Mouse (Mus musculus) common myeloid progenitor, adult 5-6 weeks (primary cell): ENCODE results near the gene Slc25a44. TPM values are rescaled to one million over a fixed set of nuclear protein-coding genes. Genes with fewer than 3 reads are reported as not detected.
"Not testable (repeated sequence)": the region's sequence is repeated elsewhere in the genome, so short reads cannot be mapped to it uniquely, and the experiment has no call there.

Source experiments
- ATAC-seq: replicated peaks from 2 replicates; pipeline ENCODE4 v1.8.0; 2016; ENCODE audit warnings: low read depth, mild to moderate bottlenecking, moderate TSS enrichment, inconsistent platforms; ENCODE audit not compliant: poor library complexity, severe bottlenecking
- total RNA-seq: library from RNA; stranded (forward); fragments of 200-1000, 187-1606 nt; gene quantifications from 2 replicates; pipeline ENCODE4 v1.2.3, GENCODE M21; 2017

The Slc25a44 gene
- total RNA-seq, 1 experiment from 2014 or later = 16.8 TPM

DNA sequence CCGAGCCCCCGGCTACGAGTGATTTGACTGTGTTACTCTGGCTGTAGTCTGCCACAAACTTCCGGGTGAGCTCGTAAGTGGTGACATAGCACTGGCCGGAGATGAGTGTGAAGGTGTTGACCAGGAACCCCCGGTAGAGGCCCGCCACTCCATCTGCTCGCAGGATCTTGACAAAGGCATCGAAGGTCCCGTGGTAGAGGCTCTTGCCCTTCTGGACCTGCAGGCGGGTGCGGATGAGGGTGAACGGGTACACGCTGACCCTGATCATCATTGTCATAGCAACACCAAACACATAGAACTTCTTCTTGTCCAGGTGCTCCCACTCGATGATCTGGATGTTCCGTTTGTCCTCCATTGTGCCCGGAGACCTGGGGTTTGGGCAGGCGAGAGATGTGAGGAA is 4.2 kb downstream of the Slc25a44 start:
- ATAC-seq = no peak

DNA sequence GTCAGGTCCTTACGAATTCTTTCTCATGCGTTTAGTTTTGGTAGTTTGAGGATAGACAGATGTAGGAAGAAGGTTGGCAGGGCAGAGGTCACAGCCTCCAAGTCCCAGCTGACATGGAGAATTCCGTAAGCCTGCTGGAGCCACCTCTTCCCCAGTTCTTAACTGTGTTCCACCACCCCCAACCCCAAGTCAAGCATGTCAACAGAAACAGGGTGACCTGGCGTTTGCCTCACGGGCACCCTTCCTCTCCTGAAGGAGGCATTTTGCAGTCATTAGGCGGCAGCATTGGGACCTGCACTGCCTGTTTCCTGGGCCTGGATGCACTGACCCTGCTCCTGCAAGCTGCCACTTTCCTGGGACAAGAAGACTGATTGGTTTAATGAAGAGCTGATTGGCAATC is 6.9 kb downstream of the Slc25a44 start:
- ATAC-seq = no peak

DNA sequence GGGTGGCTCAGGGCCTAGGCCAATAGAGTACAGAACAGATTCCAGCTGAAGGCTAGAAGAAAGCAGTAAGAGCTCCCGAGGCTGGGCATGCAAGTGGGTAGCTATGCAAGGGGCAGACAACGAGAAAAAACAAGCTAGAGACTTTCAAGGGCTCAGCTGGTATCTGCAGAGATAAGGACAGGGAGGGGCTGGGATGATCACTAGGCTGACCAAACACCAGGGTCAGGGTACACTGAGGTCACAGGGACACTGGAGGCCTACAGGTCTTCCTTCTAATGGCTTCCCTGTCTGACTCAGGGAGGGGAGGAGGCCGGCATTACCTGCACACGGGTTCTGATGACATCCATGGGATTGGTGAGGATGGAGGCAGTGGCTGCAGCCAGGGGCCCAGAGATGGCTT is 9.3 kb downstream of the Slc25a44 start:
- ATAC-seq = no peak

DNA sequence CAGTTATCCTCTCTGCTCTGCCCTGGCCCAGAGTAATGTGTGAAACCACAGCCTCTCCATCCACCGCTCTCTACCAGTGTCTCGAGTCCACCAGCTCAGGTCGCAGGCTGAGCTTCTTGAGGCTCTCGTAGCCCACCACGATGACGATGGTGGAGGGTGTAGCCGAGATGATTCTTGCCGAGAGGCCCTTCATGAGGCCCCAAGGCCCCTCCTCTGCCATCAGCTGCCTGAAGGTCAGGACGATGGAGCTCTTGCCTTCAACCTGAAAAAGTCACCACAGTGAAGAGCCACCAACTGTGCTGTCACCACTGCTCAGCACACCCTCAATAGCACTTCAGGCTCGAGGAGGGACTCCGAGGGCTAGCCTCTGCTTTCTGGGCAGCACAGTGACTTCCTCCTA is 12.3 kb downstream of the Slc25a44 start:
- no peak for ATAC-seq

DNA sequence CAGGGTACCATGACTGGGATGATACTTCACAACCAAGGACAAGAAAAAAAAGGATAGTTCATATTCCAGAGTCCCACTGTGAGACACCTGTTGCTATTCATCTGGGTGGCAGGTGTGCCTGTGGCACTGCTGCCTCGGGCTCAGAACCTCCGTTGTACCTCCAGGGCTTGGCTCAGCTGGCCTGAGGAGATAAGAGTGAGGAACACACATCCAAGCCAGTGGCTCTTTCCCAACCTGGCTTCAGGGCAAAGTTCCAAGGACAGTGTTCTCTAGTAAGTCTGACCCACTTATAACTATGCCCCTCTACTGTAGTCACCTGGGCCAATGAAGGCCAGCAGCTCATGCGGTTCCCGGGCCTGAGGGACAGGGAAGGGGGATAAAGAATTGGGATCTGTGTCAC is 13.3 kb downstream of the Slc25a44 start:
- no peak for ATAC-seq

DNA sequence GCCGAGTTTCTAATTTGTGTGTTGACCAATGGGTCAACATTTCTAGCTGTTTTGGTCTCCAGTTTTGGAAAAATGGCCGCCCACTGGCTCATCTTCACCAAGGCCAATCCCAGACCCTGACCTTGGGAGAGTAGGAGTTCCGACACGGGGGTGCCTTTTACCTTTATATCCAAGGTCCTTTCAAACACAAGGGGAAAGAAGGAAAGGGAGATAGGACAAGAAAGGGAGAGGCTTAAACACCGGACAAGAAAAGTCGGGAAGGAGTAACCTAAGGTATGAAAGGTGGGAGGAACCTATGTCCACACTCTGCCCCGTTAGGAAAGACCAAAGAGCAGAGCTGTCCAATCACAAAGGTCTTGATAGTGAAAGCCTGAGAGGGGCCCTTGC is 14.3 kb downstream of the Slc25a44 start:
- ATAC-seq = no peak

DNA sequence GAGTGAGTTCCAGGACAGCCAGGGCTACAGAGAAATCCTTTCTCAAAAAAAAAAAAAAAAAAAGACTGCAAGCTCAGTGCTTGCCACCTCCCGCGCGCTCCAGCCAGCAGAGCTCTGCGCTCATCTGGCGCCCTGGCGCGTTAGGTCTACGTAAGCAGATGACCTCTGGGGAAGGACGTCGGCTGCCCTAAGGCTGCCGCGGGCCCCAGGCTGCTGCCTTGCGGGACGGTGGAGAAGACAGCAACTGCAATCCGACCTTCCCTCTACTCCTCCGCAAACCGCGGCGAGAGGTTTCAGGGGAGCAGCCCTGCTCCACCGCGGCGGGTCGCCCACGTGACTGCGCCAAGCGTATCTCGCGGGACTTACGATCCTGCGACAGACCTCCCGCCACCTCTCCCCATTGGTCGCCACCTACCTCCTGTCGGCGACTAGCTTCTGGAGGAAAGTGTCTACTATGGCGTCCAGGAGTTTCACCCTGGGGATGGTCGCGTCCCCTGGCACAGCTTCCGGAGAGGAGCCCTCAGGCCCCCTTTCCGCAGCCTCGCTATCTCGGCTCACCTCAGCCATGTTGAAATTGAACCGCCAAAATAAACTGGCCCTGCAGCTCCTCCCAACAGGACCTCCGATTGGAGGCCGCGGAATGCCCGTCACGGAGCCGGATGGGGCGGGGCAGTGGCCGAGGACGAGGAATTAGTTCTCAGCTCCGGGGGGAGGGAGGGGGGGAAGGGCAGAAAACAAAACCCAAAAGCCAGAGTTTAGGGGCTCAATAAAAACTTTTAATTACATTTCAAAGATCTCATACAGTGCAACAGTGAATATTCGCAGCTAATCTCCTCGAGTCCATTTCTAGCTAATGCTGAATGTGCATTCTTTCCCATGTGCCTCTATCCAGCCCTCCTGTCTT is 14.9 kb downstream of the Slc25a44 start, which contains the start of gene Pmf1:
Gene Pmf1 (minus strand): TSS at position 591 of the 904 bp plus-strand sequence.
- peak; percentile 93 for ATAC-seq

DNA sequence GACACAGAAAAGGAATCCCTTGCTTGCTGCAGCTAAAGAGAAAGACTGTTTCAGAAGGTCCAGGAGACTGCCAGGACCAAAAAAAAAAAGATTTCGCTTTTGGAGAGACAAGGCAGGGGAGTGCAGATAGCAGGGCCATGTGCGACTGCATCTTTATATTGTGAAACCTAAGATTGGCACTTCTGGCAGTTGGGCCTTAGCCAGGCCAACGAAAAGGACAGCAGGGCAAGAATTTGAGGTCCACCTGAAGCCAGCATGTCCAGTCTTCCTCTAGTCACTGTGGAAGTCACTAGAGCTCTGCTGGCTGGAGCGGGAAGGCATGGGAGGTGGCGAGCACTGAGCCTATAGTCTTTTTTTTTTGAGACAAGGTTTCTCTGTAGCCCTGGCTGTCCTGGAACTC is 16.0 kb downstream of the Slc25a44 start:
- no peak for ATAC-seq

DNA sequence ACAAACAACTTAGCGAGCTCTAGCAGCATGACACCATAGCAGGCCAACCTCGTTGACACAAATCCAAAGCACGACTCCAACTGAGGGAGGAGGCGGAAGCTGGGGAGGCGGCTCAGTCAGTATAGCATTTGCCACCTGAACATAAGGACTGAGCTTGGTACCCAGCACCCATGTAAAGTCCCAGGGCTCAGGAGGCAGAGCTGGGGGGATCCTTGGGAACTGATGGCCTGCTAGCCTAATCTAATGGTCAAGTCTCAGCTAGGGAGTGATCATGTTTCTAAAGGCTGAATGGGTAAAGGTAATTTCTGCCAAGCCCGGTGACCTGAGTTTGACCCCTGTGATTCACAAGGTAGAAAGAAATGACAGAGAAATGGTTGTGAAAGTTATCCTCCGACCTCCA is 17.4 kb downstream of the Slc25a44 start:
- no peak for ATAC-seq

DNA sequence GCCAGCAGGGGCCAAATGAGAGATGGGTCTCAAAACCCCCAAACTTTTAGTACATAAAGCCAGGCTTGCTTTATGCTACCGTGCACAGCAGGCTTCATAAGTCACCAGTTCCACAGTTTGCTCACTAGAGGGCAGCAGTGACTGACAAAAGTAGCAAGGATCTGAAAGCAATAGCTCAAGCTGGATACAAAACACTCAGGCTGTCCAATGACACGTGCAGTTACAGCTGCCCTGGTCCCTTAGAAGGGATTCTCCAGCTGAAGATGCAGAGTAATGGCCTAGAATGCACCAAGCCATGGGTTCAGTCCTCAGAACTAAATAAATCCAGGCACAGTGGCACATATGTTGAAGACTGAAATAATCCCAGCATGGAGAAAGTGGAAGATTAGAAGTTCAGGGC is 17.8 kb downstream of the Slc25a44 start:
- peak; percentile 48 for ATAC-seq

DNA sequence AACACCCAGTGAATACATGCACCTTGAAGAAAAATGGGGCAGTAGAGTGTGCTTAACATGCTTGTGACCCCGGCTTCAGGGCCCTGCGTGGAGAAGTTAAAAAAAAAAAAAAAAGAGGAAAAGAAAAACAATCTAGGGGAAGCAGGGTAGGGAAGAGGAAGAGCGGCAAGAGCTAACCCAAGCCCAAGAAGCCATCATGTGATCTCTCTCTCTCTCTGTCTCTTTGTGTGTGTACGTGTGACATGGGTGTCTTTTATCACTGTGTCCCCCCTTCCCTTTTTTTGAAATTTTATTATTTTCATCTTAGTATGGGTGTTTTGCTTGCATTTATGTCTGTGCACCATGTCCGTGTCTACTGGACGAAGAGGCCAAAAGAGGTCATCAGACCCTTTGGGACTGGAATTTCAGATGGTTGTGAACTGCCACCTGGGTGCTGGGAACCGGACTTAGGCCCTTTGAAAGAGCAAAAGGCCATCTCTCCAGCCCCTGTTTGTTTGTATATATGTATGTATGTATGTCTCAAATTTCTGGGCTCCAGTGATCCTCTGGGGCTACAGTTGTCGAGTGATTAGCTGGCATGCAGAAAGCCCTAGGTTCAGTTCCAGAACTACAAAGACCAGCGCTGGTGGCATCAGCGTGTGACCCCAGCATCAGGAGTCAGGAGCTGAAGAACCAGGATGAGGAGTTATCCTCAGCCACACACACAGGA is 21.3 kb downstream of the Slc25a44 start:
- ATAC-seq = no peak

DNA sequence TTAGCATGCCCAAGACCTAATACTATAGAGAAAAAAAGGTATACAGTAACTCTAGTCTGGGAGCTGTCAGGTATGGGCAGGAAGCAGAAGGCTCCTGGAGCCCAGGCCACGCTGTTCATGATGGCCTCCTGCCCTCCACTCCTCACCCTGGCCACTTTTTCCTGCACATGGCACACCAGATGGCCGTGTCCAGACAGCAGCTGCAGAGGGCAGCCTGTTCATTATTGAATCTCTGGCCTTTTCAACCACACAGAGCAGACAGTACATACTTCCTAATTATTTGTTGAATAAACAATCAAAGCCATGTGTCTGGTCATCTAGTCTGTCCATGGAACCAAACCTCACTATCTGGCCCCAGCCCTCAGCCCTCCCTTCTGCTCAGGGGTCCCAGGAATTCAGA is 26.3 kb downstream of the Slc25a44 start:
- ATAC-seq = no peak

DNA sequence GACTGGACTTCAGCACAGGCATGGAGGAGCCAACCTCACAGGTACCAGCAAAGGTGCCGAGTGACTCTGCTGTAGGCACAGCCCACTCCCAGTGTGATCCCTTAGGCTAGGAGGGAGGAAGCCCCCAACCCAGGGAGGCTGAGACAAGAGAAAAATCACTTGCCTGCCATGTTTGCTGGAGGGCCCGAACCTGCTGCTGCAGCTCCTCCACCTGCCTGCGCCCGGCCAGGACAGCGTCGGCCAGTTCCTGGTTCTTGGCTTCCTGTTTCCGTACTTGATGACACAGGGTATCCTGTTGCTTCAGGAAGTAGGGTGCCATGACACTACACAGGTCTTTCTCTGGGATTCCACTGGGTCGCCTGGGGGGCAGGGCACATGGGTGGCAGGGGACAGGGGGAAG is 29.2 kb downstream of the Slc25a44 start:
- no peak for ATAC-seq

DNA sequence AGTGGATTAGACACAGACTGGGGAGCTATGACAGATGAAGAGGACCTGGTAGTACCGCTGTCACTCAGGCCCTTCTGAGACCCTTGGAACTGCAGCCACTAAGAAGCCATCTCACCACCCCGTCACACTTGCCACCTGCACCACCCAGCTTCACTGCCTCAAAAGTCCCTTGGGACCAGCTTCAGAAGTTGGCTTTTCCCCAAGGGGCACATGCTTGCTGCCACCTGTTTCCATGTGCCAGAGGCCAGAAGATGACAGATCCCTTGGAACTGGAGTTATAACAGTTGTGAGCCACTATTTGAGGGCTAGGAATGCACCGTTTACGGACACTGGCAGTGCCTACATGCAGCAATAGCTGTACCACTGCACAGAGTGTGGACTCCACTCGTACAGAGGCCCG is 29.7 kb downstream of the Slc25a44 start:
- ATAC-seq = no peak

DNA sequence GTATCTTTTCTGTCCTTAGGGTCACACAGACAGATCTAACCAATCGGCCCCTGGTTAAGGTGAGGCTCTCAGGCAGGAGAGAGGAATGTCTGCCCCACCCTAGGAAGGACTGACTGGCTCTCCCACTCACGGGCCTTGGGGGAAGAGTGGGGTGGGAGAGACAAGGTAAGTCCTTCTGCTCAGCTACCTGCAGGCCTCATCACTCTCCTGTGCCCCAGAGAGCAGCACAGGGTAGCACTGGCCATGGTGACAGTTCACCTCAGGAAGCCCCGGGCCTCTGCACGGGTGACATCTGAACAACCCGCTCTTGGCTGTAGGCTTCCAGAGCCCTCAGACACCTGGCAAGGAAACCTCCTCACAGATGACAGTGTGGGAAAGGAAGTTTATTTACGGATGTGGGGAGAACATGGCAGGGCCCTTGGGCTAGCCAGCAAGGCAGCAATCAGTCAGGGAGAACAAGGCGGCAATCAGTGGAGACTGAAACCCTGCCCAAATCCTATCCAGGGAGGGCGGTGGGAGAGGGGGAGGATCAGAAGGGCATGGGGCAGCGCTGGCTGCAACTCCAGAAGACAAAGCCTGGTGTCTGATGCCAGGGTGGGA is 31.1 kb downstream of the Slc25a44 start:
- no peak for ATAC-seq

DNA sequence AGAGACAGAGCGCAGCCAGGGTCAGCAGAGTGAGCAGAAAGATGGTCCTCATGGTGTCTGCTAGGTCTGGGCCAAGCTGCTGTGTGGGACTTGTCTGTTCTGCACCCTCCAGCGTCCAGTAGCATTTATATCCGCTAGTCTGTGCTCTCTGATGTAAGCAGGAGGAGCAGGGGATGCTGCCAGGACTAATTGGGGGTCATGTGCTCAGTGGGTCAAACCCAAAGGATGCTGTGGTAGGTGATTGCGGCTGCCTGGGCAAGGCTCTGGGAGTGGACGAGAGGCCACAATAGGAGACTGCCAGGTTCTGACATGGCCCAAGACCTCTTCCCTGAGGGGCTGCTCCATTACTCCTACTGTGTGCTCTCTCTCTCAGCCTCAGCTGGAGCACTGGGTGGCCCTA is 40.6 kb downstream of the Slc25a44 start, which contains the start of gene Bglap:
Gene Bglap (minus strand): TSS at position 101 of the 400 bp plus-strand sequence.
- no peak for ATAC-seq

DNA sequence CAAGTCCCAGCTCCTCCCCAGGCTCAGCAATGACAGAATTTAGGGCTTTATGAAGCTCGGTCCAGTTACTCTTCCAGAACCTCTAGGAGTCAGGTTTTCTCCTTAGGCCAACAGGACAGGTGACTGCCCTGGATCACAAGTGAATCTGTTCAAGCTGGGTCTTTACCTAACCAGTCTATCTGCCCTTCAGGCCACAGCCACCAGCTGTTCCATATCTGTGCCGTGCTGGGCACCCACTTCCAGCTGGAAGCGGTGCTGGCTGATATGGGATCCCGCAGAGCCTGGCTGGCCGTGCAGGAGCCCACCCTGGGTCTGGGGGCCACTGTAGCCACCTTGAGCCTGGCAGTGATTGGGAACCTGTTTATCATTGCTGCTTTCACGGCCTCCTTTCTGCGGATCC is 42.6 kb downstream of the Slc25a44 start:
- ATAC-seq = not testable (repeated sequence)

DNA sequence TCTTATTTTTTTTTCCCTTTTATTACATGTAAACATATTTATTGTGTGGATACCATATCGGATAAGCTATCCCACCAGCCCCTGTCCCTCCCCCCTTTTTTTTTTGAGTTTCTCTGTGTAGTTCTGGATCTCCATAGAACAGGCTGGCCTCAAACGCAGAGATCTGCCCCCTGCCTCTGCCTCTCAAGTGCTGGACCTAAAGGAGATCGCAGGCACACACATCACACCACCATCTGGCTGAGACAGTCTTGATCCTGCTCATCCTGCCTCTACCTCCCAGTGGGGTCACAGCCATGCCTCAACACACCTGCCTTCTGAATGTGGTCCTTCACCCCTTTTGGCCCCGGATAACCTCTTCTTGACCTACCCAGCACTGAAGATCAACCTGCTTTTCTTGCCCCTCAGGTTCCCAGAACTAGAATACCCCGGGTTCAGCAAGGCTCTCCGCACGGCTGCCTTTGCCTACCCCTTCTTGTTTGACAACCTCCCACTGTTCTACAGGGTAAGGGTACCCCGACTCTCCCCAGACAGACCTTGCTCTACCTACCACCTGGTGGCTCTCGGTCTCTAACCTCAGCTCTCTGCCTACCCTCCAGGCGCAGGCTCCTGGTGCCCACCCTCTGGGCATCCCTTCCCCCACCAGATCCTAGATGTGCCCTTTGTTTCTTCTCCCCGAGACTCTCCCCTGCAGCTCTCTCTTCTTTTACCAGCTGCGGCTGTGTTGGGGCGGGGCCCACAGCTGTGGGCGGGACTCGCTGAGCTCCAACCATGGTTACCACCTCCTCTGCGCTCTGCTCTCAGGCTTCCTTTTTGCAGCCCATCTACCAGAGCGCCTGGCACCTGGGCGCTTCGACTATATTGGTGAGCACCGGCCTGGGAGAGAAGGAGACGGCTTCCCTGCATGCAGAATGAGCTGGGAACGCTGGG is 43.3 kb downstream of the Slc25a44 start:
- peak; percentile 92 for ATAC-seq

DNA sequence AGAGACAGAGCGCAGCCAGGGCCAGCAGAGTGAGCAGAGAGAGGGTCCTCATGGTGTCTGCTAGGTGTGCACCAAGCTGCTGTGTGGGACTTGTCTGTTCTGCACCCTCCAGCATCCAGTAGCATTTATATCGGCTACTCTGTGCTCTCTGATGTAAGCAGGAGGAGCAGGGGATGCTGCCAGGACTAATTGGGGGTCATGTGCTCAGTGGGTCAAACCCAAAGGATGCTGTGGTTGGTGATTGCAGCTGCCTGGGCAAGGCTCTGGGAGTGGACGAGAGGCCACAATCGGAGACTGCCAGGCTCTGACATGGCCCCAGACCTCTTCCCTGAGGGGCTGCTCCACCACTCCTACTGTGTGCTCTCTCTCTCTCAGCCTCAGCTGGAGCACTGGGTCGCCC is 46.3 kb downstream of the Slc25a44 start, which contains the start of gene Bglap2:
Gene Bglap2 (minus strand): TSS at position 101 of the 400 bp plus-strand sequence.
- ATAC-seq = not testable (repeated sequence)

DNA sequence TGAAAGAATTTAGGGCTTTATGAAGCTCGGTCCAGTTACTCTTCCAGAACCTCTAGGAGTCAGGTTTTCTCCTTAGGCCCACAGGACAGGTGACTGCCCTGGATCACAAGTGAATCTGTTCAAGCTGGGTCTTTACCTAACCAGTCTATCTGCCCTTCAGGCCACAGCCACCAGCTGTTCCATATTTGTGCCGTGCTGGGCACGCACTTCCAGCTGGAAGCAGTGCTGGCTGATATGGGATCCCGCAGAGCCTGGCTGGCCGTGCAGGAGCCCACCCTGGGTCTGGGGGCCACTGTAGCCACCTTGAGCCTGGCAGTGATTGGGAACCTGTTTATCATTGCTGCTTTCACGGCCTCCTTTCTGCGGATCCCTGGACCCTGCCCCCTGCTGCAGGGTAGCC is 48.3 kb downstream of the Slc25a44 start:
- not testable (repeated sequence) for ATAC-seq
